Mouse (Mus musculus): ENCODE results near the gene Fam57b. TPM values are rescaled to one million over a fixed set of nuclear protein-coding genes. Genes with fewer than 3 reads are reported as not detected.
A peak's percentile ranks its signal among the peaks of the same experiment; 100 is the strongest.

Fam57b gene
- total RNA-seq, 2 experiments from 2014 or later: 0.61 TPM; not detected in 1

- ATAC-seq (replicated peaks; ENCODE audit: low FRiP score, low TSS enrichment, poor library complexity, severe bottlenecking): no peak
Observed at GRCm38 (mm10) chr7:126795387-126796317, 1.8 kb upstream of the Fam57b start.

GRCm38 (mm10) chr7:126796350-126796932 lies 1.0 kb upstream of the Fam57b start:
- ATAC-seq (replicated peaks; ENCODE audit: low FRiP score, low TSS enrichment, poor library complexity, severe bottlenecking): 0 out of 2 replicates have a peak, but pooled peaks have one; percentile 9

- peak; percentile 3; the same call in 1 of the 2 replicates for ATAC-seq (replicated peaks; ENCODE audit: low FRiP score, low TSS enrichment, poor library complexity, severe bottlenecking)
Observed at GRCm38 (mm10) chr7:126798127-126799049, 920 bp downstream of the Fam57b start.

GRCm38 (mm10) chr7:126799050-126799467 lies 1.6 kb downstream of the Fam57b start:
- peak; percentile 81 for ATAC-seq (replicated peaks; ENCODE audit: low FRiP score, low TSS enrichment, poor library complexity, severe bottlenecking)

GRCm38 (mm10) chr7:126799468-126800268 lies 2.2 kb downstream of the Fam57b start:
- peak; percentile 52 for ATAC-seq (replicated peaks; ENCODE audit: low FRiP score, low TSS enrichment, poor library complexity, severe bottlenecking)

- no peak for ATAC-seq (replicated peaks; ENCODE audit: low FRiP score, low TSS enrichment, poor library complexity, severe bottlenecking)
Observed at GRCm38 (mm10) chr7:126800269-126801056, 3.0 kb downstream of the Fam57b start.

GRCm38 (mm10) chr7:126801057-126801422 lies 3.6 kb downstream of the Fam57b start:
- ATAC-seq (replicated peaks; ENCODE audit: low FRiP score, low TSS enrichment, poor library complexity, severe bottlenecking): no peak

GRCm38 (mm10) chr7:126802134-126802889 lies 4.8 kb downstream of the Fam57b start:
- no peak for ATAC-seq (replicated peaks; ENCODE audit: low FRiP score, low TSS enrichment, poor library complexity, severe bottlenecking)

- ATAC-seq (replicated peaks; ENCODE audit: low FRiP score, low TSS enrichment, poor library complexity, severe bottlenecking): no peak
Observed at GRCm38 (mm10) chr7:126803181-126803580, 5.7 kb downstream of the Fam57b start.

- ATAC-seq (replicated peaks; ENCODE audit: low FRiP score, low TSS enrichment, poor library complexity, severe bottlenecking): no peak
Observed at GRCm38 (mm10) chr7:126803751-126804150, 6.3 kb downstream of the Fam57b start.

- ATAC-seq (replicated peaks; ENCODE audit: low FRiP score, low TSS enrichment, poor library complexity, severe bottlenecking): no peak
Observed at GRCm38 (mm10) chr7:126806956-126807355, 9.5 kb downstream of the Fam57b start.

GRCm38 (mm10) chr7:126807405-126807804 lies 9.9 kb downstream of the Fam57b start:
- no peak for ATAC-seq (replicated peaks; ENCODE audit: low FRiP score, low TSS enrichment, poor library complexity, severe bottlenecking)

- ATAC-seq (replicated peaks; ENCODE audit: low FRiP score, low TSS enrichment, poor library complexity, severe bottlenecking): peak; percentile 82
Observed at GRCm38 (mm10) chr7:126808703-126809455, 11.4 kb downstream of the Fam57b start.

- ATAC-seq (replicated peaks; ENCODE audit: low FRiP score, low TSS enrichment, poor library complexity, severe bottlenecking): no peak
Observed at GRCm38 (mm10) chr7:126809723-126810369, 12.4 kb downstream of the Fam57b start.

- ATAC-seq (replicated peaks; ENCODE audit: low FRiP score, low TSS enrichment, poor library complexity, severe bottlenecking): no peak
Observed at GRCm38 (mm10) chr7:126815726-126816222, 18.3 kb downstream of the Fam57b start.

GRCm38 (mm10) chr7:126816494-126816893 lies 19.0 kb downstream of the Fam57b start:
- no peak for ATAC-seq (replicated peaks; ENCODE audit: low FRiP score, low TSS enrichment, poor library complexity, severe bottlenecking)

All from megakaryocyte-erythroid progenitor cell, adult 5-6 weeks (primary cell).